Mouse (Mus musculus) adrenal gland, postnatal 25 days (tissue): ENCODE data around the gene Klhdc8b. TPM values are rescaled to one million over a fixed set of nuclear protein-coding genes. Genes with fewer than 3 reads are reported as not detected.

Experiments
- DNase-seq: peaks from one replicate; pipeline ENCODE4 v3.0.0; 2021; ENCODE audit warnings: mixed read lengths
- total RNA-seq: library from RNA; stranded (reverse); gene quantifications from 2 replicates; pipeline ENCODE4 v1.2.3, GENCODE M21; 2021

Klhdc8b gene
- total RNA-seq, 1 experiment from 2014 or later, result 38.8 TPM

- no peak for DNase-seq
These were observed 20.3 kb upstream of the Klhdc8b start for GRCm38 (mm10) chr9:108481520-108482210.

- DNase-seq, result no peak
These were observed 19.6 kb upstream of the Klhdc8b start for GRCm38 (mm10) chr9:108480813-108481519.

GRCm38 (mm10) chr9:108479721-108480351 lies 18.5 kb upstream of the Klhdc8b start, which contains the start of gene Lamb2:
Lamb2 (plus strand) TSS chr9:108479736.
- DNase-seq, result no peak

- no peak for DNase-seq
These were observed 17.9 kb upstream of the Klhdc8b start for GRCm38 (mm10) chr9:108479241-108479640.

- DNase-seq, result peak; percentile 79
These were observed 17.3 kb upstream of the Klhdc8b start for GRCm38 (mm10) chr9:108478638-108479156.

GRCm38 (mm10) chr9:108474528-108474927 lies 13.1 kb upstream of the Klhdc8b start:
- DNase-seq, result no peak

GRCm38 (mm10) chr9:108469845-108470244 lies 8.5 kb upstream of the Klhdc8b start:
- DNase-seq, result no peak

GRCm38 (mm10) chr9:108469430-108469829 lies 8.0 kb upstream of the Klhdc8b start:
- no peak for DNase-seq

GRCm38 (mm10) chr9:108466219-108466618 lies 4.8 kb upstream of the Klhdc8b start:
- DNase-seq, result no peak

- DNase-seq, result peak; percentile 43
These were observed 2.3 kb upstream of the Klhdc8b start for GRCm38 (mm10) chr9:108463713-108464112.

- no peak for DNase-seq
These were observed 811 bp upstream of the Klhdc8b start for GRCm38 (mm10) chr9:108462192-108462591.

- no peak for DNase-seq
These were observed 294 bp upstream of the Klhdc8b start for GRCm38 (mm10) chr9:108461675-108462074.

- peak; percentile 87 for DNase-seq
These were observed 832 bp downstream of the Klhdc8b start, which contains the start of gene Ccdc71 for GRCm38 (mm10) chr9:108460319-108461178. Ccdc71 (plus strand) TSS chr9:108460527.

GRCm38 (mm10) chr9:108459939-108460318 lies 1.5 kb downstream of the Klhdc8b start:
- DNase-seq, result no peak

- DNase-seq, result no peak
These were observed 4.4 kb downstream of the Klhdc8b start for GRCm38 (mm10) chr9:108456953-108457352.

- DNase-seq, result no peak
These were observed 5.4 kb downstream of the Klhdc8b start for GRCm38 (mm10) chr9:108455747-108456571.

GRCm38 (mm10) chr9:108454429-108454828 lies 7.0 kb downstream of the Klhdc8b start:
- no peak for DNase-seq

- DNase-seq, result no peak
These were observed 7.9 kb downstream of the Klhdc8b start for GRCm38 (mm10) chr9:108453458-108453857.

- no peak for DNase-seq
These were observed 8.5 kb downstream of the Klhdc8b start for GRCm38 (mm10) chr9:108452911-108453310.

GRCm38 (mm10) chr9:108452291-108452906 lies 9.0 kb downstream of the Klhdc8b start:
- DNase-seq, result peak; percentile 91
